Mouse (Mus musculus) cortical plate, adult 2 months (tissue): Measurements from ENCODE around the gene Ppp1r15b.

Experiments
- CTCF ChIP-seq: fragments of 200-500 bp; IDR thresholded peaks from 2 replicates; pipeline ENCODE4 v1.5.1; 2011; ENCODE audit warnings: mild to moderate bottlenecking, control low read depth, low read length; ENCODE audit not compliant: insufficient read depth; ENCODE audit errors: extremely low read depth
- POLR2A ChIP-seq: fragments of 200-500 bp; IDR thresholded peaks from 2 replicates; pipeline ENCODE4 v1.6.1; 2011; ENCODE audit warnings: mild to moderate bottlenecking, low read length, control low read depth; ENCODE audit not compliant: insufficient read depth; ENCODE audit errors: extremely low read depth

DNA sequence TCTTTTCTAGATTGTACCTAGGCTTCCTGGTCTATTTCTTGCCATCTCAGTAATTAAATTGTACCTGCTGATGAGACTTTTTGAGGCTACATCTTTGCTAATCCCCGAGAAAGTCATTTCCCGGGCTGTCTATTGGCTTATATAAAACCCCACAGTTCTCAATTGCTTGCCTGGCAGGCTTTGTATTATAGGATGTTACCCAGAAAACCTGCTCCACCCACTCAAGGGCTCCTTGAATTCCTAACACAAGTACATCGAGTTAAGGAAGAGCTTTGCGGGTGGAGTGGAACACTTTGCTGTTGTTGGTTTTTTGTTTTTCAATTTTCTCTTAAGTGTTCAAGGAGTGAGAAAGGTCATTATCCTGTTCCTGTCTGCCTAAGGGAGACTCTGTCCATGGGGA, 41.5 kb upstream of the Ppp1r15b start:
- TF ChIP-seq CTCF (no peak), POLR2A (no peak)
